Mouse (Mus musculus) right cerebral cortex, adult 2 months (tissue): Measurements from ENCODE around the gene Upk3a.
"Not testable (repeated sequence)": the region's sequence is repeated elsewhere in the genome, so short reads cannot be mapped to it uniquely, and the experiment has no call there.

ENCODE experiments used
- DNase-seq, 2 experiments: peaks; one replicate each; pipeline ENCODE4 v3.0.0; 2021 to 2022; ENCODE audit warnings: low spot score in 2 of 2

The Upk3a gene

DNA sequence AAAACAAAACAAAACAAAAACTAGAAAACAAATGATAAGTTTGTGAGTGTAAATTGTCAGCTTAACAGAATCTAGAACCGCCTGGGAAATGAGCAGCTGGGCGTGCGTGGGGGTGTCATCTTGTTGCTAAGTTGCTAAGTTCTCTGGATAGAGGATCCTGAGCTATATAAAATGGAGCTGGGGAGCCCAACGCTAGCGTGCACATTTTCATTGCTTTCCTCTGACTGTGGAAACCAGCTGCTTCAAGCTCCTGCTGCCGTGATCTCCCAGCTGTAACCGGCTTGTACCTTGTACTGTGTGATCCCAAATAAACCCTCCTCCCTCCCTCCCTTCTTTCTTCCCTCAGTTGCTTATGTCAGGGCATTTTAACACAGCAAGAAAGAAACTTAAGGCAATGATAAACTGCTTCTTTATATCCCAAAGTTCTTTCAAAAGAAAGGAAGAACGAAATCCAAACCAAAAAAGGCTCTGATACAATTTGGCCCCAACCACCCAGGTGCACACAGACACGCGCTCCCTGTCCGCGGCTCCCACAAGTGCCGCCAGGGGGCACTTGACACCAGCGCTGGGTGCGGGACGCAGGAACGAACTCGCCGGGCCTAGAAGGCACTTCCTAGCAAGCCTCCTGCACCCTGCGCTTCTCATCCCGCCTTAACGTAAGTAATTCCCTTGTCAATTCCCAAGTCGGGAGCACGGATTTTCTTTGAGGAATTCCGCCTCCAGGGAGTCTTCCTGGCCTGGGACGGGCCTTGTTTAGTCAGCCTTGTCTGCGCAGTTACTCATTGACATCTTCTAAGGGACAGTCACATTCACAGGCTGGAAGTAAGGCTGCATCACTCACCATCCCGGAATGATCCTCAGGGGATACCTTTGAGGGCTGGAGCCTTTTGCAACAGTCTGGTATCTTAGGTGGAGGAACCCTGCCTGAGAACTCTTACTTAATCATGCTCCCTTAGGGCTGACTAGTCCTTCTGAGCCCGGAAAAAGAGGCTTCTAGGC lies 15.7 kb upstream of the Upk3a start:
- DNase-seq = peak; percentile 85 to 89

DNA sequence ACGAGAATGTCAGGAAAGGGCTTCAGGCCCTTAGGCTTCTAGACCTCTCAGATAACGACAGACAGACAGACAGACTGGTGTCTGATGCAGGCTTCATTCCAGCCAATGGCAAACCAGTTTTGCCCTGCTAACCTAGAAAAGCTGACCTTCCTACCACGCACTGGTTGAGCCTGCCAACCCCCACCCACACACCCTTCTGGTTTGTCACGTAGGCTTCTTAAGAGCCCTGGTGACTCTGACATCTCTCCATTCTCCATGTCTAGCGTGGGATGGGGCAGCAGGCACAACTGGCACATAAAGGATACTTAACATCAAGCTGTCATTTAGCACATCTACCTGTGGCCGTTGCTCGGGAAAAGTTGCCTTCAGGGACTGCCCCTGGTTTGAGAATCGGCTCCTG lies 7.3 kb upstream of the Upk3a start:
- no peak for DNase-seq

- DNase-seq = no peak
Observed at GRCm38 (mm10) chr15:85011895-85012661, 4.9 kb upstream of the Upk3a start.

DNA sequence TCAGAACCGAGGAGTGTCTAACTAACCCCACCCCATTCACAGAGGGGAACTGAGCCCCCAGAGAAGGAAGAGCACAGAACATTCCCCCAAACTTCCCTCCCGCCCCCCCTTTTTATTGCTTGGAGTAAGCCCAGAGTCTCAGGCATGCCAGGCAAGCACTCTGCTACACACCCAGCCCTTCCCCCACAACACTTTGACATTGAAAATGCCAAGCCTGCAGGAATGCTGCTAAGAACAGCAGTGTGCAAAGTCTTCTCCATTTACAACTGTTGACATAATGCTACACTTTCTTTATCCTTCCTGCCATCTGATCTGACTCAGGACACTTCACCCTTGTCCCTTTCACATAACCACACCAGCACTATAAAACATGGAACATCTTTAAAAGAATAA lies 4.3 kb upstream of the Upk3a start:
- no peak for DNase-seq

GRCm38 (mm10) chr15:85015771-85016170 lies 1.2 kb upstream of the Upk3a start:
- DNase-seq = peak; percentile 64 to 66

- DNase-seq = no peak
Observed at GRCm38 (mm10) chr15:85022211-85022610, 5.3 kb downstream of the Upk3a start.

DNA sequence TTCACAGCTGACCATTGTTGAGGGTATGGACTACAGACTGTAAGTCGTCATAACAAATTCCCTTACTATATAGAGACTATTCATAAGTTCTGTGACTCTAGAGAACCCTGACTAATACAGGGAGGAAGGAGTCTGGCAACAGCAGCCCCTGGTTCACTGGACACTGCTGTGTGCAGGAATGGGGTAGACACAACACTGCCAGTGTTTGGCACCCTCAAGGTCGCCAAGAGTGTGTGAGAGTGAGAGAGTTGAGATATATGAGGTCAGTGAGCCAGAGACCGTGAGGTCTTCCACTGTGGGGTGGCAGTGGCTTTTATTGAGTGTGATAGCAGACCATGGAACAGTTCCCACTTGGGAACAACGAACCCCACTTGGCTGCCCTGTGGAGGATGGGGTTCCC lies 9.3 kb downstream of the Upk3a start:
- no peak for DNase-seq

DNA sequence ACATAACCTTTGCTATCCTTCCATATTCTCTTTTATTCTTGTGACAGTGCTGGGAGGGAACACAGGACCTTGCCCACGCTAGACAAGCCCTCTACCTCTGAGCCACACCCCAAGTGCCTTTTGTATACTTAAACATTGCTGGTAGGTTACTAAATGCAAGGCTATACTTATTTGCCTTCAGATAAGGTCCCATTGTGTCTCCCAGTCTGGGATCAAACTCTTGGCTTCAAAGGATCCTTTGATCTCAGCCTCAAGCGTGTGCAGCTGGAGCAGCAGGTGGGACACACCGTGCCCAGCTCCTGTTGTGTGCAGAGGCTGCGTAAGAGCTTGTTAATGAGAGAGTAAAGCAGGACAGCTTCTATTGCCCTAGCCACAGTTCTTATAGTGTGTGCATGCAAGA lies 10.8 kb downstream of the Upk3a start:
- DNase-seq = no peak

DNA sequence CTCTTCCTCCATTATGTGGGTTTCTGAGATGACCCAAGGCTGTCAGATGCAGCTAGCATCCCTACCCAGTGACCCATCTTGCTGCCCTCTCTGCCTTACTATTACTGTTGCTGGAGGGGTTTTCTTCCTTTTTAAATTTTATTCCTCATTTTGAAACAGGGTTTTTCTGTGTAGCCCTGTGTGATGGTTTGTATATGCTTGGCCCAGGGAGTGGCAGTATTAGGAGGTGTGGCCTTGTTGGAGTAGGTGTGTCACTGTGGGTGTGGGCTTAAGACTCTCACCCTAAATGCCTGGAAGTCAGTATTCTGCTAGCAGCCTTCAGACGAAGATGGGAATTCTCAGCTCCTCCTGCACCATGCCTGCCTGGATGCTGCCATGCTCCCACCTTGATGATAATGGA lies 11.7 kb downstream of the Upk3a start, which contains the start of gene Fam118a:
TSS of gene Fam118a (plus strand) at position 301 of the 400 bp plus-strand sequence.
- DNase-seq = not testable (repeated sequence)

DNA sequence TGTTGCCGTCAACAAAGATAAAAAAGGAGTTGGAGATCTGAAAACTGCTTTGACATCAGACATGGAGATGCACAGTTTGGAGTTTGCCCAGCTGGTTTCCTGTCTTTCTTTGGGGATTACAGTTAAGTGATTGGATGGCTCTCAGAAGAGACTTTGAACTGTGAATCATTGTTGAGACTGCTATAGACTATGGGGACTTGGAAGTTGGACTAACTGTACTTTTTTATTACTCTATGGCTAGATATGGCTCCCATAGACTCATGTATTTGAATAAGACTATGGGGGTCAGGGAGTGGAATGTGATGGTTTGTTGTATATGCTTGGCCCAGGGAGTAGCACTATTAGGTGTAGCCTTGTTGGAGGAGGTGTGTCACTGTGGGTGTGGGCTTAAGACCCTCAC lies 13.7 kb downstream of the Upk3a start:
- DNase-seq = not testable (repeated sequence)

DNA sequence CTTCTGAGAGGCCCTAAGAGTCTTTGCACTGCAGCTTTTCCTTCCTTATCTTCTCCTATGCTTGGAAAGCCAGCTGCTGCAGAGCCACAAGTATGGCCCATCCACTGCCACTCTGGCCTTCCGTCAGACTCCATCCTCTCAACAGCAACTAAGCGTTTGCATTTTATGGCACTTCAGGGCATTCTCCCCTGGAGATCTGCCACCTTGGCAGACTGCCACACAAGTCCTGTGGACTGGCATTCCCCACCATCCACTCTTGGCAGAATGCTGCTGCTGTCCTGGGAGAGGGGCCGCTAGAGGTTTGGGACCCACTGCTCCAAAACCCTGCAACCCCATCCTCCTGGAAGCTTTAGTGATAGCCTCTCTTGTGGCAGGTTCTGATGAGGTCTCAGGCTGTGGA lies 14.9 kb downstream of the Upk3a start:
- no peak for DNase-seq

- not testable (repeated sequence) for DNase-seq
Observed at GRCm38 (mm10) chr15:85033916-85034315, 17.0 kb downstream of the Upk3a start.

DNA sequence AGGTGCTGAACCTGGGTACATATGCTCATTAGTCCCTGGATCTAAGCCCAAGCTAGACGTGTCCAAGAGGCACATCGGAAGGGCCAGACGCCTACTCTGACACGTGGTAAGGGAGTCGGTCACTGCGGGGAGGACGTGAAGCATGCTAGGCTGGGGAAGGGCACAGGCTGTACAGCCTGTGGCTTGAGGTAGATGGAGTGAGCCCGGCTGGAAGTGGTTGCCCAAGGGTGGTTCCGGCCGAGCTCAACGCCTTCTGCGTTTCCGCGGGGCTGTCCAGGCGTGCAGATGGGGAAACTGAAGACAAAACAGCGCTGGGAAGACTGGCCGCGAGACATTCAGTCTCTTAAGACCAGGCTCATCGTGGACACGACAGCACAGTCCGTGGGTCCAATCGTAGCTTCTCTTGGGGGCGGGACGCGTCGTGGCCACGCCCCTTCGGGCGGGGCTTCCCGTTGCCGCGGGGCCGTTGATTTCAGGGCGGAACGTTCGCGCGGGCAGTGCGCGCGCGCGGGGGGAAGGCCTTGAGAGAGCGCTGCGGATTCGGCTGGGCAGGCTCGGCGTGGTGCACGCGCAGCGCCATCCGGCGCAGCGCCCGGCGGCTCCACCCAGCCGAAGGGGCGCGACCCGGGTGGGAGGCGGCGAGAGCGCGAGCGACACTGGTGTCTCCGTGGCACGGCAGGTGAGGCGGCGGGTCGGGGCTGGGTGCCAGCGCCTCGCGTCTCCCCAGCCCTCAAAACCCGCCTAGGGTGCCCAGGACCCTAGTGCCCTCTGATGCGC lies 19.8 kb downstream of the Upk3a start:
- DNase-seq = peak; percentile 97 to 98

GRCm38 (mm10) chr15:85037343-85037690 lies 20.4 kb downstream of the Upk3a start:
- no peak for DNase-seq

DNA sequence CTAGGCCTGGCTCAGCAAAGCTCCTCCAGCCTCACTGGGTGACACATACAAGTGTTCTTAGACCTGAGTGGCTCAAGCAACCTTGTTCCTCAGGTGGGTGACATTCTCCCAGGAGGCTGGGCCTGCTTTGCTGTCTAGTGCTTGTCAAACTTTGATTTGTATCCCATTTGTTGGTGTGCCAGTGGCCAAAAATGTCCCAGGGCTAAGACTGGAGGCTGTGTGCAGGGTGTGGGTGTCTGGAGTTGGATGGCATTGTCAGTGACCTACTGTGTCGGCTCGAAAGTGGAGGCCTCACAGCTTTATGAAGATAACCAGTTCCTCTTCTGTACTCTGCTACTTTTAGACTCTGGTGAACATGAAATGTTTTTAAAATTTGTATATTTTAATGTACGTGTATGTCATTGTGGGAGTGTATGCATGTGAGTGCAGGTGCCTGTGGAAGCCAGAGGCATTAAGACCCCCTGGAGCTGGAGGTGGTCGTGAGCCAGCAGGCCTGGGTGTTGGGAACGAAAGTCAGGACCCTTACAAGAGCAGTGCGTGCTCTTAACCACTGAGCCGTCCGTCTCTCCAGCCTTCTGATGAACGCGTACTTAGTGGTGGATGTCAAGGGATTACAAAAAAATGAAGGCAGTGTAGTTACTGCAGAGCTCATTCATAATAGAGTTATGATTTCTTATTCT lies 24.7 kb downstream of the Upk3a start:
- no peak for DNase-seq

GRCm38 (mm10) chr15:85042361-85042954 lies 25.5 kb downstream of the Upk3a start:
- peak; percentile 77 to 85 for DNase-seq

- no peak for DNase-seq
Observed at GRCm38 (mm10) chr15:85043116-85043515, 26.2 kb downstream of the Upk3a start.

DNA sequence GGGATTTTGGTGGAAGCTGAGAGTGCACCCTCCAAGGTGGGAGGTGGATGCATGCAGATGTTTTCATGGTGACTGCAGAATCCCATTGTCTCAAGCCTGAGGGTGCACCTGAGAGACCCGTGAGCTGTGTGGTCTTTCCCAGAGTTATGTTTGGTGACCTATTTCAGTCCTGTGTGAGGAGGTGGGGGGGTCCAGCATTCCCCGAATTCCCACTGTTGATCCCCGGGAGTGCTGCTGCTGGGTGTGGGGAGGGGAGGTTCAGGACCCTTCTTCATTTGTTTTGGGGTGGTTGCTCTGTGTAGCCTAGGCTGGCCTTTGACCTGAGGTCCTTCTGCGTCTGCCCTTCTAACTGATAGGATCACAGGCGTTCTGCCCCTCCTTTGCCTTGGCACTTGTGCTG lies 26.8 kb downstream of the Upk3a start:
- no peak for DNase-seq

- peak; percentile 38 to 51 for DNase-seq
Observed at GRCm38 (mm10) chr15:85046230-85046950, 29.4 kb downstream of the Upk3a start.

DNA sequence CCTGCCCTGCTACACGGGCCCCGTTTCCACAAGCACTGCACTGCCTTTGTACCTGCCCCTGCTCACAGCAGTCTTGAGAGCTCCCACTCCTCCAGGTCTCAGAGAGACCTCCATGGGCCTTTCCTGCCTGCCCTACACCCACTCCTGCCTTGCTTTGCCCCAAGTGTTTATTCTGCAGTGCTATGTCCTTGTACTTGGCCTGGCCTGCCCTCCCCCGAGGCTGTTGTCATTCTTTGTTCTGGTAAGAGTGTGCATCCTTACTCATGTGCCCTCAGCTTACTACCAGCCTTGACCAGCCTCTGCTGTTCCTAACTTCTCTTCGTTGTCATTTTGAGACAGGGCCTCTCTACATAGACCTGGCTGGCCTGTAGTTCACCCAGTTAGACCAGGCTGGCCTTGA lies 30.9 kb downstream of the Upk3a start:
- DNase-seq = no peak
